Mouse (Mus musculus) spleen, adult 2 months (tissue): ENCODE measurements around the gene 1700018B08Rik. TPM values are rescaled to one million over a fixed set of nuclear protein-coding genes. Genes with fewer than 3 reads are reported as not detected.

ENCODE experiments used
- DNase-seq, 2 experiments: peaks; one replicate each; pipeline versions ENCODE4 v3.0.0 to v3.0.0-alpha.2; 2012 to 2021; ENCODE audit warnings: low spot score in 2 of 2, low read depth in 1 of 2
- H3K27ac ChIP-seq: fragments of 200-500 bp; 2 replicates; pipeline ENCODE4 v1.5.1; 2012; ENCODE audit warnings: low read length, inconsistent platforms; ENCODE audit not compliant: insufficient read depth
- H3K27me3 ChIP-seq: fragments of 200-500 bp; 2 replicates; pipeline ENCODE4 v1.6.1; 2012; ENCODE audit warnings: mild to moderate bottlenecking, moderate library complexity, low read length, inconsistent platforms; ENCODE audit not compliant: control insufficient read depth, insufficient read depth
- H3K36me3 ChIP-seq: fragments of 200-500 bp; 2 replicates; pipeline ENCODE4 v1.6.1; 2012; ENCODE audit warnings: mild to moderate bottlenecking, low read length, inconsistent platforms; ENCODE audit not compliant: control insufficient read depth, insufficient read depth
- H3K4me1 ChIP-seq: fragments of 200-500 bp; 2 replicates; pipeline ENCODE4 v1.6.1; 2011; ENCODE audit warnings: inconsistent platforms; ENCODE audit not compliant: control insufficient read depth, insufficient read depth, insufficient read length
- H3K4me3 ChIP-seq: fragments of 200-500 bp; 2 replicates; pipeline ENCODE4 v1.5.1; 2011; ENCODE audit warnings: mild to moderate bottlenecking, inconsistent platforms; ENCODE audit not compliant: insufficient read depth, insufficient read length; ENCODE audit errors: extremely low read depth
- CTCF ChIP-seq: fragments of 200-500 bp; IDR thresholded peaks from 2 replicates; pipeline ENCODE4 v1.5.1; 2011; ENCODE audit warnings: mild to moderate bottlenecking, inconsistent platforms; ENCODE audit not compliant: insufficient read depth, insufficient read length, insufficient replicate concordance; ENCODE audit errors: extremely low read depth
- POLR2A ChIP-seq: fragments of 200-500 bp; IDR thresholded peaks from 2 replicates; pipeline ENCODE4 v1.6.1; 2011; ENCODE audit warnings: low read depth, low read length, inconsistent platforms
- WGBS: fragments of 180-500 bp; shearing (Covaris S2); methylation state at CpG from one replicate; pipeline ENCODE4 v1.1.7; 2018; 5-methylcytosine and 5-hydroxymethylcytosine counted together
- polyA plus RNA-seq: library from polyadenylated mRNA; depleted of rRNA; stranded (reverse); fragments of >200 nt; gene quantifications from 2 replicates; pipeline ENCODE4 v1.2.3, GENCODE M21; 2012

Gene 1700018B08Rik
- polyA plus RNA-seq, 1 experiment, result not detected

GRCm38 (mm10) chr8:121562941-121563351 lies 18.8 kb upstream of the 1700018B08Rik start:
- TF ChIP-seq CTCF, result no peak
- no peak for TF ChIP-seq POLR2A
- H3K4me3 ChIP-seq, result no peak overlapping the region
- 85% methylated on average over 9 of the region's 9 CpGs for WGBS
- peaks cover 9% of the 10 kb centered on the region for H3K36me3 ChIP-seq
- no peaks in the 10 kb centered on the region for H3K4me1 ChIP-seq
- H3K27me3 ChIP-seq, result no peaks in the 10 kb centered on the region
- no peak overlapping the region for H3K27ac ChIP-seq
- DNase-seq, result no peak

DNA sequence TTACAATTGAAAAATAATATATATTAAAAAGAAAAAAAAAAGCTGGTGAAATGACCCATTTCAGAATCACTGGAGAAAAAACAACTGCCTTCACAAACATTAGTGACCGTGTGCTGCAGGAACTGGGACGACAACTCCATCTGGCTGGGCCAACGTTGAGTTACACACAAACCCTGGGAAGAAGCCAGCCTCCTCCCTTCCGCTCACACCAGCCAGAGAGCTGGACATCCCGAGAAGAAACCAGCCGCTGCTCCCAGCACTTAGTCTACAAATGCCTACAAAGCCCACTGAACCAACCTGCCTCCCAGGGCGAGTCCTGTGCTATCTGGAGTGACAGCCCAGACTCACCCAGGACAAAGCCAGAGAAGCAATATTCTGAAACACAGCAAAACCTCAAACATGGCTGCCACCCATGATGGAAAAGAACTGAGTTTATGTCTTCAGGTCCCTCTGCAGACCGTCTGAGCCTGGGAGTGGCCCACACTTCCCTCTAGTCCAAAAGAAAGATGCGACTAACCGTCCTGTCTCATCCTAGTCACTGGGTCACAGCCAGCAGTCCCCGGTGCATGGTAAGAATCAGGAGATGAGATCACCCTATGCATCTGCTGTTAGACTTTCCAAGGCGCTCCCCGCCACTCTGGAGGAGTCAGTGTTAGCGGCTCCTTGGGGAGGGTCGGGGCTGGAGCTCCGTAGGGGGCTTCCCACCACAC lies 17.7 kb upstream of the 1700018B08Rik start:
- Histone ChIP-seq H3K27ac (no peak overlapping the region), H3K27me3 (no peaks in the 10 kb centered on the region), H3K4me1 (no peaks in the 10 kb centered on the region), H3K36me3 (peaks cover 9% of the 10 kb centered on the region), H3K4me3 (no peak overlapping the region)
- no peak for DNase-seq
- 91% methylated on average over 16 of the region's 16 CpGs for WGBS
- TF ChIP-seq POLR2A (no peak), CTCF (no peak)

DNA sequence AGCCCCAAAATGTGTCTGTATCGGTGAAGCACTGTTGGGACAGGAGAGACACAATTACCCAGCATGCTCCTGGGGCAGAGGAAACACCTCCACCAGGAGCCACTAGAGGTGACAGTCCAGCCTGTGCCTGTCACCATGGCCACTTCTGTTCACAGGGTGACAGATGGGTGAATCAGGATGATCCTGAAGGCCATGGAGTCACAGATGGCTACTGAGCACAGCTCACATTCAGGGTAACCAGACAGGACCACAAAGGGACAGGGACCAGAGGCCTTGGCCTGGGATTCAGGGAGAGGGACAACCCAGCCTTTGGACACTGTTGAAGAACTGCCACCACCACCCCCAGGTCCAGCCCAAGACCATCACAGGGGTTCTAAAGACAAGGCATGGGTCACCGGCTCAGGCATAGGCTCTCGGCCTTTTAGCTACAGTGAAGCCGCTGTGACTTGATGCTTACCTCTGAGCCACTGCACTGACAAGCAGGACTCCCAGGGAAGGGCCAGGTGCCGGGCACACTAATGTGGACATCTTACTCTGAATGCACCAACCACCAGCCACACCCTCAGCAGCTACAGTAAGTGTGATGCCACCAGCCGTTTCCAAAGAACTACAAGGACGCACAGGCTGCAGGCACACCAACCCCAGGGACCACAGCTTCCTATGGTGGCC lies 16.4 kb upstream of the 1700018B08Rik start:
- DNase-seq, result no peak
- 84% methylated on average over 7 of the region's 7 CpGs for WGBS

GRCm38 (mm10) chr8:121559801-121560200 lies 15.7 kb upstream of the 1700018B08Rik start:
- Histone ChIP-seq H3K27ac (no peak overlapping the region), H3K4me1 (no peaks in the 10 kb centered on the region), H3K27me3 (no peaks in the 10 kb centered on the region), H3K4me3 (no peak overlapping the region), H3K36me3 (peaks cover 16% of the 10 kb centered on the region)
- TF ChIP-seq POLR2A (no peak), CTCF (no peak)
- 90% methylated on average over 12 of the region's 12 CpGs for WGBS
- DNase-seq, result no peak

More for the DNA sequence above, 16.4 kb upstream of the 1700018B08Rik start:
- no peak overlapping the region for H3K27ac ChIP-seq
- peaks cover 11% of the 10 kb centered on the region for H3K36me3 ChIP-seq
- no peaks in the 10 kb centered on the region for H3K27me3 ChIP-seq
- H3K4me3 ChIP-seq, result no peak overlapping the region
- TF ChIP-seq POLR2A (no peak), CTCF (no peak)
- no peaks in the 10 kb centered on the region for H3K4me1 ChIP-seq

- H3K27me3 ChIP-seq, result no peaks in the 10 kb centered on the region
- H3K4me3 ChIP-seq, result no peak overlapping the region
- no peak for DNase-seq
- H3K4me1 ChIP-seq, result no peaks in the 10 kb centered on the region
- WGBS, result 94% methylated on average over 16 of the region's 16 CpGs
- no peak for TF ChIP-seq POLR2A
- TF ChIP-seq CTCF, result no peak
- peaks cover 22% of the 10 kb centered on the region for H3K36me3 ChIP-seq
- no peak overlapping the region for H3K27ac ChIP-seq
Measured at GRCm38 (mm10) chr8:121558538-121558937, 14.4 kb upstream of the 1700018B08Rik start.

DNA sequence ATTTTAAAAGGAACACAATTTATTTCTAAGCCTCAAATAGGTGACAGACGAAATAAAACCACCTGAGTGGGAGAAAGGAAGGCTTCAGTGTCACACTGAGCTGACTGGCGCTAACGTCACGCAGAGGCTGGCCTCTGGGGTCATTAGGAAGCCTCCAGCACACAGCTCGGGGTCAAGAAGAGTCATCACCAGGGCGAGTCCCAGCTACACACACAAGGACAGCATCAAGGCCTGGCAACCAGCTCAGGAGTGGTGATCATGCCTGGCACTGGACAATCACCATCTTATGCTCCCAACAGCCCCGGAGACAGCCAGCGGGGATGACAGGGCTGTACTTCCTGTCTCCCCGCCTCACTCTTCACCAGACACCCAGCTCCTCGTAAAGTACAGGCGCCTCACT lies 13.6 kb upstream of the 1700018B08Rik start:
- Histone ChIP-seq H3K4me3 (no peak overlapping the region), H3K36me3 (peaks cover 25% of the 10 kb centered on the region), H3K27ac (no peak overlapping the region), H3K27me3 (no peaks in the 10 kb centered on the region), H3K4me1 (no peaks in the 10 kb centered on the region)
- TF ChIP-seq POLR2A (no peak), CTCF (no peak)
- WGBS, result 93% methylated on average over 11 of the region's 11 CpGs
- DNase-seq, result no peak

DNA sequence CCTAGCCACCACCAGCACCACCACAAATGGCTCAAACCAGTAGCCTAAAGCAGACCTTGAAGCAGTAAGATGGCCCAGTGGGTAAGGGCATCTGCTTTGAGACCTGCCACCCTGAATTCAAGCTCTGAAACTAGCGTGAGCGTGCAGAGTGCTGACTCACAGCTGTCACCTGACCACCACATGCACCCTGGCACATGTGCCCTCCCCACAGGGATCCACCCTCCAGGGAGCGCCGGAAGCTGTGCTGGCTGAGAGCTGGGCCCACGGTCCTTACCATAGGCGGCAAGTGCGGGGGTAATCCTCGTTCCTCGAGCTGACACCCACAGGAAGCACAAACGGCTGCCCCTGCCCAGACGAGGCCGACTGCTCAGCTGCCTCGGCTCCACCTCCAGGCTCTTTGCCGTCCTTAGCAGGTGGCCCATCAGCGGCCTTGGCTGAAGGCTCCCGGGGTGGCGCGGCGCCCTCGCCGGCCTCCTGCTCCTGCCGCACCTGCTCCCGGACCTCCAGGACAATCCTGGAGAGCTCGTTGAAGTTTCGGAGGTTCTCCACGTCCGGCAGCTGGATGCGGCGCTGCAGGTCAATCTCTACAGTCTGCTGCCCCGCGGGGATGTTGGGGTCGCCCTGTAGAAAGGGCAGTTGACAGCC lies 9.8 kb upstream of the 1700018B08Rik start:
- H3K4me1 ChIP-seq, result no peaks in the 10 kb centered on the region
- H3K27ac ChIP-seq, result no peak overlapping the region
- no peak overlapping the region for H3K4me3 ChIP-seq
- H3K36me3 ChIP-seq, result peaks cover 40% of the 10 kb centered on the region
- no peaks in the 10 kb centered on the region for H3K27me3 ChIP-seq
- TF ChIP-seq CTCF (no peak), POLR2A (no peak)
- DNase-seq, result no peak
- WGBS, result 93% methylated on average over 32 of the region's 32 CpGs
